Mouse (Mus musculus) left cerebral cortex, adult 2 months (tissue): ENCODE results near the gene Pard3b. TPM values are rescaled to one million over a fixed set of nuclear protein-coding genes. Genes with fewer than 3 reads are reported as not detected.
A peak's percentile ranks its signal among the peaks of the same experiment; 100 is the strongest.

Experiments
- DNase-seq, 2 experiments: peaks; one replicate each; pipeline ENCODE4 v3.0.0; 2021 to 2022; ENCODE audit warnings: low spot score in 2 of 2, mixed read lengths in 1 of 2; ENCODE audit errors: extremely low spot score in 1 of 2
- H3K27ac ChIP-seq: fragments of 200-600 bp; 2 replicates; pipeline ENCODE4 v1.8.1; 2022
- H3K4me3 ChIP-seq: fragments of 200-600 bp; 2 replicates; pipeline ENCODE4 v1.8.1; 2022
- CTCF ChIP-seq: fragments of 200-600 bp; IDR thresholded peaks from 2 replicates; pipeline ENCODE4 v1.8.1; 2022; ENCODE audit warnings: antibody characterized with exemption, mild to moderate bottlenecking, moderate library complexity
- intact Hi-C: fragments of 180-260 bp; cut with DNase I; formaldehyde crosslinking; loops from one replicate; pipeline ENCODE4 v1.15.1; 2025
- total RNA-seq, 2 experiments: library from RNA; stranded (reverse); gene quantifications; 2 replicates each; pipeline ENCODE4 v1.2.3; 2021

Gene Pard3b
- total RNA-seq, 2 experiments from 2014 or later, result 4.0 to 5.1 TPM

DNA sequence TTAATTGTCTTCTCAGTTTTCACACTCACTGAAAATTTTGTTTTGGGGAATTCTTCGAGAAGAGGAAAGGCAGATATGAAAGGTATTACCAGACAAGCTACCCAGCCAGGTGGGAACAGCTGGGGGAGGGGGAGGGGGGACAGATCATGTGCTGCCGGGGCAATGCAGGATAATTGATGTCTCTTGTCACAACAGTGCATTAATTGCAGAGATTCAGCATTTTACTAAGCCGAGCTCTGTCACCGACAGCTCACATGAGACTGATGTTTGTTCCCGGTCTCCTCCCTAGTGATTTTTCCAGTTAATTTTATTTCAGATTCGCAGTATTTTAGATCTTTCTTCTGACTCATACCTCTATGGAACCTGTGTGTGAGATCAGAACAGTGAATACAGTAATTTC is 850.2 kb downstream of the Pard3b start:
- no peak overlapping the region for H3K4me3 ChIP-seq
- TF ChIP-seq CTCF, result no peak
- H3K27ac ChIP-seq, result no peak overlapping the region
- DNase-seq, result no peak
- intact Hi-C loops, result no loop called here

DNA sequence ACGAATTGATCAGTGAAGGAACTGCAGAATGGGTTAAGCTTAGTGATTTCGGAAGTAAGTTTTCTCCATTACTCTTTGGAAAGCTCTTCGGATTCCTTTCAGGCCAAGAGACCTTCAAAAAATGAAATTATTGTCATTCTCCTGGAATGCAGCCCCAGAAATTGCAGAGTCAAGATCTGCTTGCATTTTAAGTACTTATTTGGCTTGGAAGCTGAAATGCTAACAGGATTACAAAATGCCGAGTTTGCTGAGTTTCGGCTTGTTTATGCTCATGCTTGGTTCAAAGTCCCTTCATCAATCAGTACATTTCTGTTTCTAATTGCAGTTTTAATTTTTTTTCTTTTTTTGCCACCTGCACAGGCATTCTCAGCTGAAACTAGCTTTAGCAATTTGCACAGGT is 860.5 kb downstream of the Pard3b start:
- intact Hi-C loops, result no loop called here

GRCm38 (mm10) chr1:62510501-62510900 is 871.9 kb downstream of the Pard3b start:
- no peak for TF ChIP-seq CTCF
- no peak for DNase-seq
- intact Hi-C loops, result no loop called here
- H3K4me3 ChIP-seq, result no peak overlapping the region
- H3K27ac ChIP-seq, result no peak overlapping the region

More for the DNA sequence above, 860.5 kb downstream of the Pard3b start:
- Histone ChIP-seq H3K27ac (no peak overlapping the region), H3K4me3 (no peak overlapping the region)
- DNase-seq, result no peak
- TF ChIP-seq CTCF, result no peak

- no peak overlapping the region for H3K4me3 ChIP-seq
- intact Hi-C loops, result no loop called here
- H3K27ac ChIP-seq, result no peak overlapping the region
- no peak for TF ChIP-seq CTCF
- no peak for DNase-seq
These were observed 873.1 kb downstream of the Pard3b start for GRCm38 (mm10) chr1:62511681-62512080.

GRCm38 (mm10) chr1:62518621-62519213 is 880.1 kb downstream of the Pard3b start:
- Histone ChIP-seq H3K27ac (no peak overlapping the region), H3K4me3 (no peak overlapping the region)
- intact Hi-C loops, result no loop called here
- no peak for TF ChIP-seq CTCF
- no peak for DNase-seq

DNA sequence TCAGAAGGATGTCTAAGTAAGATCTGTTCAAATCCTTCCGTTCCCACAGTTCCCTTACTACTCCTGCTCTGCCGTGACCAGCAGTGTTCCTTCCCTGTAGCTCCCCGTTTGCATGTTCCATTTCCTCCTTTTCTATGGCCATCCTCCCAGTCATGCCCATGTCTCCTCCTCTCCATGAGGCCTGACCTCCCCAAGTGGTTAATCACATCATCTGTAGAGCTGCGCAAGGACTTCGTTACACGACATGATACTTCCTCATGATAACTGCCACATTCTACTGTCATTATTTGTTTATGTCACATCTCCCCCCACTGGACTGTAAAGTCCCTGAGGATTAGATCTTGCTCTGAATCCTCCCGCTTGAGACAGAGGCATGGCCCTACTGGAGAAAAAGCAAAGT is 882.7 kb downstream of the Pard3b start:
- DNase-seq, result no peak
- Histone ChIP-seq H3K4me3 (no peak overlapping the region), H3K27ac (no peak overlapping the region)
- intact Hi-C loops, result no loop called here
- TF ChIP-seq CTCF, result no peak

DNA sequence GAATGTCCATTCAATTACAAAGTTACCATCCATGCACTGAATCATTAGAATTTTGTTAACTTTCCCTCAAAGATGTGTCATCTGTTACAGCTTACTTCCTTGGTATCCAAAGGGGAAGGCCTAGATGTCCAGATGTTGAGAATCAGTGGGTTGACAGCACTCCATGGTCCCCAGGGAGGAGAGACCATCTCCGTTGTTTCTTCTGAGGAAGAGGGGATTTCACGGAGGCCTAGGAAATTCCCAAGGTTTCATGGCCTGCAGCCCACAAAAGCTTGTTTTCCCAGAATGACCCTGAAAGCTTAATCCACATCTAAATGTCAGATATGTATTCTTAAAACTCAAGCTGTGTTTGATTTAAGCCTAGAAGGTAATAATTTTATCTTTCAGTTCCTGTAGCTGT is 884.1 kb downstream of the Pard3b start:
- no peak overlapping the region for H3K27ac ChIP-seq
- intact Hi-C loops, result no loop called here
- no peak for TF ChIP-seq CTCF
- no peak overlapping the region for H3K4me3 ChIP-seq
- no peak for DNase-seq

DNA sequence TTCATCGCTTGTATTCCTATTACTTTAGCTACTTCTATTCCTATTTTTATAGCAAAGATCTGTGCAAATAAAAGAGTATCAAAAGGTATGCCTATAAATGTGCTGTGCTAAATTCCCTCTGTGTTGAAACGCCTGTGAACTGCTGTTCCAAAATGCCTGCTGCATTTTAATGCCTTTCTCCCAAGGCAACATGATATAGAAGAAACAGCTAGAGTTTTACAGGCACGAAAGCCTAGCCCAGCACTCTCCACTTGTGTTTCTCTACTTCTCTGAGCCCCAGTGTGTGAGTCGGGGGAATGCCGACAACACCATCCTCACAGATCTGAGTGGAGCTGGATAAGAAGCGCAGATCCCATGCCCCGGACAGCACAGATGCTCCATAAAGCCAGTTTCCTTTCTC is 889.2 kb downstream of the Pard3b start:
- no peak overlapping the region for H3K4me3 ChIP-seq
- TF ChIP-seq CTCF, result no peak
- intact Hi-C loops, result no loop called here
- H3K27ac ChIP-seq, result no peak overlapping the region
- DNase-seq, result no peak

DNA sequence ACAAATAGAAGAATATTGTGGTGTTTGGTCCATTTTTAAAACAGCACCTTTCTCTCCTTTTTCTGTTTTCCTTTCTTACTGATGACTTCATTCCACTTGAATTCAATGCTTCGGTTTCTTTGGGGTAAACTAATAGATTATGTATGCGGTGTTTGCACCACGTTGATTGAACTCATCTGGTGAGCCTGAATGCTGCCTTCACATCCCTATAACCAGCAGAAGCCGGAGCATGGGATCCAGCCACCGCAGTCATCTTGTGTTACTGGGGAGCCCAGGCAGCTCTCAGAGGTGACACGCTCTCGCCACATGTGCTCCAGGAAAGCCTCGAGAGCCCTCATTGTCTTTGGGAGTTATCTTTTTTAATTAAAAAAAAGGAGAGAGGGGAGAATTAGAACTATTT is 891.3 kb downstream of the Pard3b start:
- intact Hi-C loops, result no loop called here
- TF ChIP-seq CTCF, result no peak
- no peak overlapping the region for H3K4me3 ChIP-seq
- DNase-seq, result no peak
- H3K27ac ChIP-seq, result no peak overlapping the region

DNA sequence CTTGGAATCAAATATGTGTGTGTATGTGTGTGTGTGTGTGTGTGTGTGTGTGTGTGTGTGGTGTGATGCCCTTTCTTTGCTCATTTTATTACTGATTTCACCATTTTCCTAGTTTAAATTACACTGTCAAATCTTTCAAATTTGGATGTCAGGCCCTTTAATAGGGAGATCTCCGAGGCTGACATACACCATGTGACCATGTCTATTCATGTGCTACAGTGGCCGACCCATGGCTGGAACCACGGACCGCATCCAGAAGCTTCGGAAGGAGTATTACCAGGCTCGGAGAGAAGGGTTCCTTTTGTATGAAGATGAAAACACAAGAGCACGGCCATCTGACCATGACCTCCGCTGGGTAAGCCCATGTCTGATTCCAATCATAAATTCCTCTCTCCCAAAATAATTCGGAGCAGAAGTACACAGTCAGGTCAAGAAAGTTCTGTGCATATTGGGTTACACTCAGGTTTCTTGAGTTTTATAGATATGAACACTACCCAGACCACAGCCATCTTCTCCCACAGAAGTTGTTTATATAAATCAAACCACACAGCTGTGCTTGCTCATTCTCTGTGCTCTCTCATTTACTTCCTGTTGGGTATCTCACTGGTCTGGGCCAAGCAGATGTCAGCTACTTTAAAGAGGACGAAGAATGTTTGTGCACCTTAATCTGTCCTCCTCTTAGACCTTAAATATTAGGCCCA is 894.0 kb downstream of the Pard3b start:
- H3K27ac ChIP-seq, result no peak overlapping the region
- H3K4me3 ChIP-seq, result no peak overlapping the region
- no peak for DNase-seq
- no peak for TF ChIP-seq CTCF
- intact Hi-C loops, result no loop called here

- Histone ChIP-seq H3K27ac (no peak overlapping the region), H3K4me3 (no peak overlapping the region)
- intact Hi-C loops, result no loop called here
- TF ChIP-seq CTCF, result no peak
- DNase-seq, result no peak
These were observed 910.3 kb downstream of the Pard3b start for GRCm38 (mm10) chr1:62548953-62549352.

- intact Hi-C loops, result no loop called here
These were observed 911.9 kb downstream of the Pard3b start for GRCm38 (mm10) chr1:62550546-62550945.

GRCm38 (mm10) chr1:62551516-62551915 is 912.9 kb downstream of the Pard3b start:
- Histone ChIP-seq H3K4me3 (no peak overlapping the region), H3K27ac (no peak overlapping the region)
- TF ChIP-seq CTCF, result no peak
- peak; percentile 12 to 19 for DNase-seq
- intact Hi-C loops, result no loop called here

More at GRCm38 (mm10) chr1:62550546-62550945, 911.9 kb downstream of the Pard3b start:
- no peak overlapping the region for H3K4me3 ChIP-seq
- DNase-seq, result no peak
- TF ChIP-seq CTCF, result no peak
- H3K27ac ChIP-seq, result no peak overlapping the region
